Comparison of ENCODE assay signal across 14 mouse cellular contexts in the genomic region with DNA sequence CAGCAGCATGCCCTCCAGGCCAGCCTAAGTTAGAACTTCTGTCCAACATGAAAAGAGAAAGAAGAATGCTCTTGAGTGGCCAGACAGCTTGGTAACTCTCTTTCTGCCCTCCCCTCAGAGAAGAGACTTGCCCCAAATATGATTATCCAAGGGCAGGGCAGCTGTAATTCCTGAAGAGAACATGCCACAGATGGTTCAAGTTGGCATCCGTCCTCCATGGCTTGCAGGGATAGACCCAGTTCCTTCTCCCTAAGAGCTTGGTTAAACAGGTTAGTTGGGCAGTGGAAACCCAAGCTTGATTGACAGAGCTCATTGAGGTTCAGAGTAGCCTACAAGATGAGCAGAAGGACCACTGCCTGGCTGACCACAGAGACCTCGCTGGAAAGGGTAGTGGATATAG.
"Had no signal": no experiment of that assay in that cellular context is flagged by ENCODE, and none has a peak within 500 bp of the region (broad histone marks: within the 10 kb centered on the region; RNA-seq: fewer than 3 reads in every experiment).

No protein-coding gene starts in this region.

- DNase-seq: kidney, adult 8-10 months; kidney, postnatal 25 days; left cerebral cortex, postnatal 4 days; lung, embryonic 14.5 days; lung, postnatal 10 days; thymus, postnatal 4 days had no signal

- H3K27me3 ChIP-seq: liver, embryonic 15.5 days; megakaryocyte, embryonic 14.5 days; midbrain, embryonic 12.5 days; neural tube, embryonic 15.5 days had no signal

- H3K9me3 ChIP-seq: liver, embryonic 15.5 days; midbrain, embryonic 12.5 days; neural tube, embryonic 15.5 days had no signal

- H3K36me3 ChIP-seq: liver, embryonic 15.5 days; midbrain, embryonic 12.5 days; neural tube, embryonic 15.5 days had no signal

- H3K4me1 ChIP-seq: liver, embryonic 15.5 days; midbrain, embryonic 12.5 days had no signal

- H3K4me3 ChIP-seq: liver, embryonic 15.5 days; midbrain, embryonic 12.5 days; myocyte; neural tube, embryonic 15.5 days had no signal

- H3K4me2 ChIP-seq: liver, embryonic 11.5 days; liver, embryonic 15.5 days; lung, embryonic 14.5 days; midbrain, embryonic 12.5 days; neural tube, embryonic 15.5 days had no signal

- H3K27ac ChIP-seq: liver, embryonic 15.5 days; macrophage; midbrain, embryonic 12.5 days; neural tube, embryonic 15.5 days; stomach, postnatal 0 days had no signal

- H3K9ac ChIP-seq: liver, embryonic 15.5 days; lung, embryonic 14.5 days; midbrain, embryonic 12.5 days; neural tube, embryonic 15.5 days had no signal
